Mouse (Mus musculus): Measurements from ENCODE around the gene Hdac7.
A peak's percentile ranks its signal among the peaks of the same experiment; 100 is the strongest.

Hdac7 gene

GRCm38 (mm10) chr15:97858431-97858830 lies 14.1 kb upstream of the Hdac7 start:
- no peak for DNase-seq (ENCODE audit: low spot score in 2 of 2)

- DNase-seq (ENCODE audit: low spot score in 2 of 2), result no peak
These were observed 10.2 kb upstream of the Hdac7 start for GRCm38 (mm10) chr15:97854551-97854950.

- no peak for DNase-seq (ENCODE audit: low spot score in 2 of 2)
These were observed 9.8 kb upstream of the Hdac7 start for GRCm38 (mm10) chr15:97854059-97854458.

GRCm38 (mm10) chr15:97852291-97852690 lies 8.0 kb upstream of the Hdac7 start:
- DNase-seq (ENCODE audit: low spot score in 2 of 2), result no peak

GRCm38 (mm10) chr15:97851011-97851410 lies 6.7 kb upstream of the Hdac7 start:
- DNase-seq (ENCODE audit: low spot score in 2 of 2), result no peak

GRCm38 (mm10) chr15:97850441-97850840 lies 6.1 kb upstream of the Hdac7 start:
- DNase-seq (ENCODE audit: low spot score in 2 of 2), result no peak

- peak; percentile 85 to 92 for DNase-seq (ENCODE audit: low spot score in 2 of 2)
These were observed 5.0 kb upstream of the Hdac7 start for GRCm38 (mm10) chr15:97849116-97849911.

GRCm38 (mm10) chr15:97847866-97848265 lies 3.6 kb upstream of the Hdac7 start:
- no peak for DNase-seq (ENCODE audit: low spot score in 2 of 2)

GRCm38 (mm10) chr15:97847285-97847684 lies 3.0 kb upstream of the Hdac7 start:
- no peak for DNase-seq (ENCODE audit: low spot score in 2 of 2)

- DNase-seq (ENCODE audit: low spot score in 2 of 2), result no peak
These were observed 2.0 kb upstream of the Hdac7 start for GRCm38 (mm10) chr15:97846121-97846882.

- DNase-seq (ENCODE audit: low spot score in 2 of 2), result no peak
These were observed 1.1 kb downstream of the Hdac7 start for GRCm38 (mm10) chr15:97843247-97843651.

- DNase-seq (ENCODE audit: low spot score in 2 of 2), result no peak
These were observed 2.2 kb downstream of the Hdac7 start for GRCm38 (mm10) chr15:97842058-97842457.

- no peak for DNase-seq (ENCODE audit: low spot score in 2 of 2)
These were observed 2.9 kb downstream of the Hdac7 start for GRCm38 (mm10) chr15:97841383-97841782.

GRCm38 (mm10) chr15:97840781-97841180 lies 3.5 kb downstream of the Hdac7 start:
- no peak for DNase-seq (ENCODE audit: low spot score in 2 of 2)

- peak; percentile 90 to 91 for DNase-seq (ENCODE audit: low spot score in 2 of 2)
These were observed 4.3 kb downstream of the Hdac7 start for GRCm38 (mm10) chr15:97839991-97840455.

- peak in 1 of 2 experiments; percentile 39 for DNase-seq (ENCODE audit: low spot score in 2 of 2)
These were observed 4.8 kb downstream of the Hdac7 start for GRCm38 (mm10) chr15:97839473-97839872.

GRCm38 (mm10) chr15:97839012-97839411 lies 5.3 kb downstream of the Hdac7 start:
- DNase-seq (ENCODE audit: low spot score in 2 of 2), result no peak

GRCm38 (mm10) chr15:97838395-97838794 lies 5.9 kb downstream of the Hdac7 start:
- peak in 1 of 2 experiments; percentile 21 for DNase-seq (ENCODE audit: low spot score in 2 of 2)

GRCm38 (mm10) chr15:97837491-97838061 lies 6.7 kb downstream of the Hdac7 start:
- peak; percentile 57 to 60 for DNase-seq (ENCODE audit: low spot score in 2 of 2)

GRCm38 (mm10) chr15:97836894-97837247 lies 7.4 kb downstream of the Hdac7 start:
- no peak for DNase-seq (ENCODE audit: low spot score in 2 of 2)

- no peak for DNase-seq (ENCODE audit: low spot score in 2 of 2)
These were observed 8.0 kb downstream of the Hdac7 start for GRCm38 (mm10) chr15:97836153-97836893.

Data from heart, adult 9 months (tissue).